Mouse (Mus musculus): ENCODE results near the gene 1700092M07Rik.
"Not testable (repeated sequence)": the region's sequence is repeated elsewhere in the genome, so short reads cannot be mapped to it uniquely, and the experiment has no call there.

The 1700092M07Rik gene

DNA sequence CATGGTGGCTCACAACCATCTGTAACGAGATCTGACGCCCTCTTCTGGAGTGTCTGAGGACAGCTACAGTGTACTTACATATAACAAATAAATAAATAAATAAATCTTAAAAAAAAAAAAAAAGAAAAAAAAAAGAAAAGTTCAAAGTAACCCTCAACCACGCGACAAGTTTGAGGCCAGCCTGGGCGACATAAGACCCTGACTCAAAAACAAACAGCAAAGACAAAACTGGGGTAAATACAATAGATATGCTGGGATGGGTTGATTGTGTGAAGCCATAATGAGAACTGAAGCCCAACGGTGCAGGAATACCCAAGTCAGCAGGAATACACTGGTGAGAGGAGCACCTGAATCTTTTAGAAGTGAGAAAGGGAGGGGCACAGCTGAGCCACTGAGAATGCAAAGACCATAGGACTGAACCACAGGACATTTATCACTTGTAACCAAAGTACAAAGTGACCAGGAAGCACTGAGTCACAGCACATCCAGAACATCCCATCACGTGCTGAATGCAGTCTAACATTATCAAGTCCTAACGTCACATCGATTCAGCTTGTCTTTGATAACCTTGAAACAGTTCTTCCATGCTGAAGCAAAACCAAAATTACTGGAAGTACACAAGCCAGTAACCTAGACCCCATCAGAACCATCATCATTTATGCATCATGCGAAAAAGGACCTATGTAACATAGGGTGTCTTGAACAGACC lies 23.6 kb upstream of the 1700092M07Rik start:
- no peak for DNase-seq

DNA sequence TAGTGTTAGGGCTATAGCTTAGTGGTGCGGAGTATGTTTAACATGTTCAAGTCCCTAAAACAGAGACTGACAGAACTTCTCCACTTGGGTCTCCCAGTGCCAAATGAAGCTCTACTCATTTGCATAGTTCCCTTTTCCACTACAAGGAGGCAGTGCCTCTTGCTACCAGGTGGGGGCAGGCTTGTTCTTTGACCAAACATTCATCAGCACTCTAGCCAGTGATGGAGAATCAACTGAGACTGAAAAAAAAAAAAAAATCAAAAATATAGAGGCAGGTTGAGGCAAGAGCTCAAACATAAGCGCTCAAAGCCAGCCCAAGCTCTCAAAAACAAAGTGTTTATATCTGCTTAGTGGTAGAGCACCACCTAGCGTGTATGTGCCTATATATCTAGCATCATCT lies 22.2 kb upstream of the 1700092M07Rik start:
- DNase-seq: peak; percentile 73

DNA sequence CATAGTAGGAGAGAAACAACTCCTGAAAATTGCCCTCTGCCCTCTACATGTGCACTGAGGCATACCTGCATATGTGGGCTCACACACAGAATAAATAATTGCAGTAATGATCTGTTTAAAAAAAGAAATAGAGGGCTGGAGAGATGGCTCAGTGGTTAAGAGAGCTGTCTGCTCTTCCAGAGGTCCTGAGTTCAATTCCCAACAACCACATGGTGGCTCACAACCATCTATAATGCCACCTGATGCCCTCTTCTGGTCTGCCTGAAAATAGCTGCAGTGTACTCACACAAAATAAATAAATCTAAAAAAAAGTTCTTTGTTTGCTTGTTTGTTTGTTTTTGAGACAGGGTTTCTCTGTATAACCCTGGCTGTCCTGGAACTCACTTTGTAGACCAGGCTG lies 21.5 kb upstream of the 1700092M07Rik start:
- peak; percentile 22 for DNase-seq

DNA sequence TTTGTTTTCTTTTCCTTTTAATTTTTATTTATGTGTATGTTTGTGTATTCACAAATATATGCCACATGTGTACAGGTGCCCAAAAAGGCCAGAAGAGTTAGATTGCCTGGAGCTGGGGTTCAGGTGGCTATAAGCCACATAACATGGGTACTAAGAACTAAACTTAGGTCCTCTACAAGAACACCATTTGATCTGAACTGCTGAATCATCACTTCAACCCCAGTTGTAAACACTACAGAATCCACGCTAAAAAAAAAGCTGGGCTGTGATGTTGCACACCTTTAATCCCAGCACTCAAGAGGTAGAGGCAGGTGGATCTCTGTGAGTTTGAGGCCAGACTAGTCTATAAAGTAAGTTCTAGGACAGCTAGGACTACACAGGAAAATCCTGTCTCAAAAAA lies 19.1 kb upstream of the 1700092M07Rik start:
- no peak for DNase-seq

DNA sequence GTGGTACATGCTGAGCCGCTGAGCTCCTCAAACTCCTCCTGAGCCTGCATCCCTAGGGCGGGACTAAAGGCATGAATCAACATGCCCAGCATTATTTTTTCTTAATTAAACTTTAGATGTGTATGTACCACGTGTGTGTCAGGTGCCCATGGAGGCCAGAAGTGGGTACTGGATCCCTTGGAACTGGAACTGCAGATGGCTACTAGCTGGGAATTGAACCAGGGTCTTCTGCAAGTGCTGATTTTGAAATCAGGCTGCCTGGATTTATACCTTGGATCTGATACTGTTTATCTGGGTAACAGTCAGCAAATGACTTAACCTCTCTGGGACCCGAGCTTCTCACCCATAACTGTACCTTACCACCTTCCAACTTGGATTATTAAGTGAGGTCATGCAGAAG lies 18.5 kb upstream of the 1700092M07Rik start:
- DNase-seq: no peak

DNA sequence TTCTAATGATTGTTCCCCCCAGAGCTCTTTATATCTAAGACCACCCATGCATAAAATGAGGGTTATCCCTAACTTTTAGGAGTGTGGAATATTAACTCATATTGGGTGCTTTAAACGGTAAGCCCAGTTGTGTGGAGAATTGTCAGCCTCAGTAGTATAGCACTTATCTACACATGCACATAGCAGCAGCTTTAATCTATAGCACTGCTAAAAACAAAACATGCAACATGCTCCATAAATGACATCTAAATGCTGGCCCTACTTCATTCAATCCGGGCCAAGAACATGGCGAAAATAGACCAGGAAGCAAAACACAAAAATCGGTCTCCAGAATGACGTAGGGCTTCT lies 18.0 kb upstream of the 1700092M07Rik start:
- DNase-seq: no peak

DNA sequence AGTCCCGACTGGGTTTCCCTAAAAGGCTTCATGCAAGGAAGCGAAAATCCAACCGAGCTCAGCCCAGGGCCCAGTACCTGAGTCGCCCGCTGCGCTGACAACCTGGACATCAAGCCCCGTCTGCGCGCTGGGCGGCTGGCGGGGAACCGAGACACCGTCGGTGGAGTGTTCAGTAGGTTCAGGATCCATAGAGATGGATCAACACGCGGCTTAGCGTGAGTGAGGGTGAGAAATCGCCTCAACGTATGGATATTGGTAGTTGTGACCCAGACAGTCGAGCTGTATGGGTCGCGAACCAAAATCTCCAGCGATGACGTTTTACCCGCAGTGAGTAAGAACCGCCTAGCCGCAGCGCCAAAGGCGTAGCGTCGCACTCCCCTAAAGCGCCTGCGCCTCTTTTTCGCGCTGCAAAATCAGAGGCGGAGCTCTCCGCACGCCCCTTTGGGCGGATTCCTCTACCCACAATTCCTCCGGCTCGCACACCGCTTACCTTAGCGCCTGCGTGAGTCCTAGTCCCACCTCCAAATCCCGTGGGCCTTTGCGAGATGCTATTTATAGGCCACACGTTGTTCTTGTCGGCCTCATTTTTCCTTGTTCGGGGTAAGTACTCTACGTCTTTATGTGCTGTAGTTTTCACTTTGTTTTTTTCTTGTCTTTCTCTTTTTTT lies 17.5 kb upstream of the 1700092M07Rik start, which contains the start of gene Slc3a2:
Slc3a2 (minus strand) TSS at position 463 of the 667 bp plus-strand sequence.
- peak; percentile 96 for DNase-seq

DNA sequence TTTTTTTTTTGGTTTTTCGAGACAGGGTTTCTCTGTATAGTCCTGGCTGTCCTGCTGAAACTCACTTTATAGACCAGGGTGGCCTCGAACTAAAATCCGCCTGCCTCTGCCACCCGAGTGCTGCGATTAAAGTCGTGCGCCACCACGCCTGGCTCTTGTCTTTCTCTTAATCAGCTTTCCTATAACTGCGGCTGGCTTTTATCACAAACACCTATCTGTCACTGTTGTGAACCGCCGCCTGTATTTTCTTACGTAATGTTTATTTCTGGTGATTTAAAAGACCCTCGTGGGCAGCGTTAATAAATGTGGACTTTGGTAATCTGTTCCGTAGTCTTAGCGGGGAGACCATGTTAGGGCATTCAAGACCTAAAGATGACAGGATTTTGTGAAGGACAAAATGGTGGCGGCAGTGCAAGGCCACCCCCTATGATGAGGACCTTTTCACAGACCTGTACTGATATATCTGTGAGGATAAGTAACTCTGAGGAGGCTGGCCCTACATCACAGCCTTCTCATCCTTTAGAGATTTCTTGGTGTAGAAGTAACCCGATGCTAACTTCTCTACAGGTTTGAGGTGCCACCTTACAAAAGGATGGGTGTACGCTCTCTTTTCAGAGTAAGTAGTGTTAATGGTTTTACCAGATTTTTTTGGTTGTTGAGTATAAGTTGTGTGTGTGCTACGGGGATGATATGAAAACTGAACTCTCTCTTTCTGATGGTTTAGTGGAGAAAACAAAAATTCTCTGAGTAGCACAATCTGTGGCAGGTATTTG lies 16.8 kb upstream of the 1700092M07Rik start:
- DNase-seq: no peak

DNA sequence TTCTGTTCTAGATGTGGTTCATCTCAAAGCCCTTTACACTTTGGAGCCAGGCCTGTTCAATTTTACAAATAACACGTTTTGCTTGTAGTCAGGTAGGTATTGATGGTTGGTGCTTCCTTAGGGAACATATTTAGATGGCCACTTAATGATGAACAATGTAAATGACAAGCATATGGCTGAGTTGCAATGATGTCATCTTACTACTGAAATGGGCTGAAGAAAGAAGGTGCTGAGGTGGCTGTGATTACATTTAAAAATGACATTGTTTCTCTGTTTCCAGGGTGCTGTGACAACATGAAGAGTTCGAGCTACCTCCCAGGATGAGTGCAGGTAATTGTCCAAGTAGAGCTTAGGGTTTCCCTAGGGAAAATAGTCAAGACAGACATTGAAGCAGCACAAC lies 16.1 kb upstream of the 1700092M07Rik start:
- no peak for DNase-seq

DNA sequence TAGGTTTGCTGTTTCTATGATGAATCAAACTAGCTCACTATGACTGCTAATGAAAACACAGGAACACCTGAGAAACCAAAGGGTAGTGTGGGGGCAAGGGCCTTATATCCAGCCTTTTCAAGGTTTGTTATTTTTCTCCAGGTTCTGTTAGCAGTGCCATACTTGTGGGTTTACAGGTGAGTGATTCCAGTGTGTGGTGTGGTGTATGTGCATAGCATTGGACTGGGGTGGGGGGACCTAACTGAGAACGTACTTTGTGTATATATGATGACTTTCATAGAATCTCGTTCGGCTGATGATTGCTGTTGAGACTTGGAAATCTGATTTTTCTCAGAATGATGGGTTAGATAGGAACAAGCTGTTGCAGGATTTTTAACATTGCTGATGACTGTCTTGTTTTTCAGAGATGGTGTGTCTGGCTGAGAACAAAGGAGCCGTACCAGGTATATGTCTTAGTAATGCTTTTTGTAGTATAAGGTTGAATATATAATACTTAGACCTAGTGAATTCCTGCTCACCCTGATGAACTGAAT lies 15.4 kb upstream of the 1700092M07Rik start:
- DNase-seq: no peak

DNA sequence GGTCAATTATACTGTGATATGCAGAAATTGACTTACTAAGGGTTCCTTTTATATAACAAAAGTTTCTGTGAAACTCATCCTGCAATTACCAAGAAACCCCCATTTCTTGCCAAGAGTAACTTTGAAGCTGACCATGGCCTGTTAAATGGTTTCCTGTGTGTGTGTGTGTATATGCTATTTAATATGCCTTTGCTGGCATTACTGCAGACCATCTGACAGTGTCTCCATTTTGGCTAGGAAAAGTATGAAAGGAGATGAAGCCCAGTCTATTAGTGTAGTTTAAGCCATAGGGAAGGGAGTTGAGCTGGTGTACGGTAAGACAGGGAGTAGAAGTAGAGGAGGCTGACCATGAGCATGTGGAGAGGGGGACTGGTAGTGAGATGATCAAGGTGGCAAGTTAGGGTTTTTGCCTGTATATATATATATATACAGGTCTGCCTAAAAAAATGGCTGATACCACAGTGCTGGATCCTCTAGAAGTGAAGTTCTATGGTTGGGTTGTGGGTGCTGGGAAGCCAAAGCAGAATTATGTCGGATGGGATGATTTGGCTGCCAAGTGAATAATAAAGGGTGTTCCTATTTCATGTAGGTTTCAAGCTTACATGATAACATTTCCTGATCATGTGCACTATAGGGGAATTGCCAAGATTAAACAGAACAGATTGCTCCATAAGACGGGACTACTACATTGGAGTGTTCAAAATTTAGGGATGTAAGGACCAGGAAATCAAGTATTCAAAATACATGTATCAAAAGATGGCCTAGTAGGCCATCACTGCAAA lies 13.7 kb upstream of the 1700092M07Rik start:
- DNase-seq: no peak

DNA sequence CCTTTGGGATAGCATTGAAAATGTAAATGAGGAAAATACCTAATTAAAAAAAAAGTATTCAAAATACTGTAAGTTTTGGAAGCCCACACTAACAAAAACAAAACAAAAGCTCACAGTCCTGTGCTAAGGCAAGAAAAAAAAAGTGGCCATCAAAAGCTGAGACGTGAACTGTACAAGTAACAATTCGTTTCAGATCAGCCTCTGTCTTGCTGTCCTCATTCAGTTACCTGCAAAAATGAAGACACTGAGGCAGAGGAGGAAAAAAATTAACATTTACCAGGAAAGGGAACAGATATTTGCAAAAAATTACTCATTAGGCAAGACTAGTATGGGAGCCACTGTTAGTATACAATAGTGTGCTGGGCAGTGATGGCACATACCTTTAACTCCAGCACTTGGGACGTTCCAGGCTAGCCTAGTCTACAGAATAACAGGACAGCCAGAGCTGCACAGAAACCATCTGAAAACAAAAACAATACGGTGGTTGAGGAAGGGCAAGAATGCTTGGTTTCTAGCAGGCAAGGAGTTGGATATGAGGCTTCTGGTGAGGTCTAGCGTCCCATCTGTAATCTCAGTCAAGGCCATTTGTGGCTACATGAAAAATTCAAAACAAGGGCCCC lies 12.9 kb upstream of the 1700092M07Rik start:
- no peak for DNase-seq

DNA sequence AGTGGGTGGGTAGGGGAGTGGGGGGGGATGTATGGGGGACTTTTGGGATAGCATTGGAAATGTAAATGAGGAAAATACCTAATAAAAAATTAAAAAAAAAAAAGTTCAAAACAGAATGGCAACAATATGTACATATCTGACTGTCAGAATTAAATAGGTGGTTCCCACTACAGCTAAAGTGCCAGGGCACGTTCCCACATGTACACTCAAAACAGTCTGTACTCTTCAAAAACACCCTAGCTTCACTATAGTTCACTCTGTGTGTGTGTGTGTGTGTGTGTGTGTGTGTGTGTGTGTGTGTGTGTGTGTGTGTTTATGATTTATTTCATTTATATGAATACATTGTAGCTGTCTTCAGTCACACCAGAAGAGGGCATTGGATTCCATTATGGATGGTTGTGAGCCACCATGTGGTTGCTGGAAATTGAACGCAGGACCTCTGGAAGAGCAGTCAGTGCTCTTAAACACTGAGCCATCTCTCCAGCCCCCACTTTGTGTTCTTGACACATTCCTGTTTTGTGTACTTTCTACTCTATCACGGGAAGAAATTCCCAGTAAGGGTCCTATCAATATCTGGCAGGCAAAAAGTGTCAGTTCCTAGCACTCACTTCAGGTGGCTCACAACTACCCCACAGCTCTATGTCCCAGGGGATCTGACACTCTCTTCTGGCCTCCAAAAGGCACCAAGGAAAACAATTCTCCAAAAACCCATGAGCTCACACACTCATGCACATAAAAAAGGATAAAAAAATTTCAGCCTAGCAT lies 12.0 kb upstream of the 1700092M07Rik start:
- DNase-seq: not testable (repeated sequence)

DNA sequence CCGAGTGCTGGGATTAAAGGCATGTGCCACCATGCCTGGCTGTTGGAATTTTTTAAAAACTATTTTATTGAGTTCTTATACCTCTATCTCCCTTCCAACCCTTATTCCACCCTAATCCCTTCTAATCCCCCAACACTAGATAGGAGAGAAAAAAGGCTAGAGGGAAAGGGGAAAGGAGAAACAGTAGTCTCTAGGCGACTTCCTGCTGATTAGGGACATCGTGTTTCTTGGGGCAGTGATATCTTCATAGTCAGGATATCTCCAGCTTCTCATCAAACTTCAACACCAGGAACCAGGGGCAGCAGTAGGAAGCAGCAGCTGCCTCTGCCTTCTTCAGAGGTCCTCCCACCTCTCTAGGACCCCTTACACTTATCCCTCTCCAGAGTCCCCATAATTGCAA lies 6.2 kb upstream of the 1700092M07Rik start:
- no peak for DNase-seq

DNA sequence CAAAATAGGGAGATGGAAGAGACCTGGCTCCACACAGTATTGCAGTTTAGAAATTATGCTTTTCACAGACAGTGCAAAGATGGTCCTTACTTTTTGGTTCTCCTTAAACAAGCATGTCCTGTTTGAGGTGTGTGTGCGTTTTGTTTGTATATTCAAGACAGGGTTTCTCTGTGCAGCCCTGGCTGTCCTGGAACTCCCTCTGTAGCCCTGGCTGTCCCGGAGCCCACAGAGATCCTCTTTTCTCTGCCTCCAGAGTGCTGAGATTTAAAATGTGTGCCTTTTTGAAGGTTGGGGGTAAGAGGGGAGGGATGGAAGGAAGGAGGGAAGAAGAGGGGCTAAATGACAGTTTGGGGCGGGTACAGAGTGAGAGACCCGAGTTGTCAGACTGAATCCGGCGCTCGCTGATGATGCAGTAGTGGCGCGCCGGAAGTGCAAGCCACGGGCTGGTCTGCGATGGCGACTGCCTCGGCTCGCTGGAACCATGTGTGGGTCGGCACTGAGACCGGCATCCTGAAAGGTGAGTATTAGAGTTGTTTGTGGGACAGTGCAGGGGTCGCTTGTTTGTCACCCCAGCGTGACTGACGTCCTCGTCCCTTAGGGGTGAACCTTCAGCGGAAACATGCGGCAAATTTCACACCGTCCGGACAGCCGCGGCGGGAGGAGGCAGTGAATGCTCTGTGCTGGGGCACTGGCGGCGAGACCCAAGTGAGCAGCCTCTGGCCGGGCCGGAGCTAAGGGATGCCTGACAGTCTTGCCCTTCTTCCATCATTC lies 4.9 kb upstream of the 1700092M07Rik start, which contains the start of gene Wdr74:
Wdr74 (plus strand) TSS at position 439 of the 771 bp plus-strand sequence.
- peak; percentile 92 for DNase-seq

DNA sequence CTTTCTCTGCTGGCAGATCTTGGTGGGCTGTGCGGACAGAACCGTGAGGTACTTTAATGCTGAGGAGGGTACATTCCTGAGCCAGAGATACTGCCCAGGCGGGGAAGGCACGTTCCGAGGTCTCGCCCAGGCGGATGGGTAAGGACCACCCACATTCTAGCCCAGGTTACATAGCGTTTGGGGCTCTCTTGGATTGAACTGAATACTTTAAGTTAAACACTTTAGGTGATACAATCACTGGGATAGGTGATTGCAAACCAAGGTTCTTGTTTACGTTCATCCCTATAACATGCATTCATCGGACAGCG lies 4.4 kb upstream of the 1700092M07Rik start:
- DNase-seq: no peak

DNA sequence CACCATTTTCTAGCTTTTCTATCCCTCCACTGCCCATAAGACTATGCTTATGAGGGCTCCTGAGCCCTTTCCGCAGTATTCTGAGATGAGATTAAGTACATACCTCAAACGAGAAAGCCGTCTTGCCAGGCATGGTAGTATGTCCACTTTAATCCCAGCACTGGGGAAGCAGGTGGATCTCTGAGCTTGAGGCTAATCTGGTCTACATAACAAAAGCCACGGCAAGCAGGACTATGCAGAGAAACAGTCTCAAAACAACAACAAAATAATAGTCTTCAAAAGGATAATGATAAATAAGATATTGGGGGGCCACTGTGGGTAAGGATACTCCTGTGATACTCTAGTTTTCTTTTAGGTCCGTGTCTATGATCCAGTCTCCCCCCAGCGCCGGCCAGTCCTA lies 1.6 kb upstream of the 1700092M07Rik start:
- no peak for DNase-seq

DNA sequence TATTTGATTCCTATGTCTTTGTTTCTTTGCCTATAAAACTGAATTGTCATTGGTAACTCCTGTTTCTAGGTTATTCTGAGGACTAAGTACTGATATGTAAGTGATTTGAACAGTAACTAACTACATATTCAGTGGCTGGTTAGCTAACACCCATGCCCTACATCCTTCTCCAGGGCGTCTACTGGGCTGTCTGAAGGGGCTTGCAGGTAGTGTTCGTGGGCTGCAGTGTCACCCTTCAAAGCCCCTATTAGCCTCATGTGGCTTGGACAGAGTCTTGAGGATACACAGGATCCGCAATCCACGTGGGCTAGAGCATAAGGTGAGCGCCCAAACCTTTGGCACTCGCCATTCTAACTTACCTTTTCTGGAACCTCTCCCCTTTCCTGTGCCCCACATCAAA lies 872 bp upstream of the 1700092M07Rik start:
- DNase-seq: no peak

DNA sequence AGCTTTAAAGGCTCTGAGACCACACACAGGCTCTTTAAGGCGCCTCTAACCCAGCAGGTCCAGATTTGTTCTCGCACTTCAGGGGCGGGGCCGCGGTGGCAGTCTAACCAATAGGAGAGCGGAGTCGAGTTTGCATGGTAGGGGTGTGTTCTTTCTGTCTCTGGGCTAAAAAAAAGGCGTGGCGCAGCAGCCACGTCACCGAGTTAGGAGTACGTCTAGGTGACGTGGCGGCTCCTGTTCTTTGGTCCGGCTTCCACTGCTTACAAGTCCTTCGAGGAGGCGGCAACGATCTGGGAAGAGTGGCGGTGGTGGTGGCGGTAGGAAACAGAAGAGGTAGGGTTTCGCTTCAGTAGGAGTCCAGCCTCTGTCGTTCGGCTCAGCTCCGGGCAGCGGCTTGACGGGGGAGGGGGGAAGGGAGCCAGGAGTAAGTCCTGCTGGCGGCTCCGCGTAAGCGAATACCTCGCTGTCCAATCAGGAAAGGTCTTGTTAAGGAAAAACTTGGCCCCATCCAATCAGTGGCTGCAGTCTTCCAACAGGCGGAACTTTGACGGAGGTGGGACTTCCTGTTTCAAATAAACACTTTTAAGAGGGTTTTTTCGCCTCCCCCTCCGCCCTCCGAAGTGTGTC lies 838 bp downstream of the 1700092M07Rik start, which contains the start of gene Stx5a:
Stx5a (plus strand) TSS at position 171 of the 627 bp plus-strand sequence.
- DNase-seq: peak; percentile 95

DNA sequence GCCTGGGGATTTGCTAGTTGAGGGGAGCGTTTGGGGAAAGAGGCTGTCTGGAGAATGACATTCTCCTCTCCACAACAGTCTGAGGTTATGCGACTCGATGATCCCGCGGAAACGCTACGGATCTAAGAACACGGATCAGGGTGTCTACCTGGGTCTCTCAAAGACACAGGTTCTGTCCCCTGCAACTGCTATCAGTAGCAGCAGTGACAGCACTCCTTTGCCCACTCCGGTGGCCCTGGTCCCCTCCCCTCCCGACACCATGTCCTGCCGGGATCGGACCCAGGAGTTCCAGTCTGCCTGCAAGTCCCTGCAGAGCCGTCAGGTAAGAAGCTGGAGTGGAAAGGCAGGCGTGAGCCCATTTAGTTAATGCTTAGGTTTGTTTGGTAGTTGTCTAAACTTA lies 1.7 kb downstream of the 1700092M07Rik start:
- DNase-seq: peak; percentile 33
